ENCODE assay signal across 8 mouse cellular contexts in the genomic region with DNA sequence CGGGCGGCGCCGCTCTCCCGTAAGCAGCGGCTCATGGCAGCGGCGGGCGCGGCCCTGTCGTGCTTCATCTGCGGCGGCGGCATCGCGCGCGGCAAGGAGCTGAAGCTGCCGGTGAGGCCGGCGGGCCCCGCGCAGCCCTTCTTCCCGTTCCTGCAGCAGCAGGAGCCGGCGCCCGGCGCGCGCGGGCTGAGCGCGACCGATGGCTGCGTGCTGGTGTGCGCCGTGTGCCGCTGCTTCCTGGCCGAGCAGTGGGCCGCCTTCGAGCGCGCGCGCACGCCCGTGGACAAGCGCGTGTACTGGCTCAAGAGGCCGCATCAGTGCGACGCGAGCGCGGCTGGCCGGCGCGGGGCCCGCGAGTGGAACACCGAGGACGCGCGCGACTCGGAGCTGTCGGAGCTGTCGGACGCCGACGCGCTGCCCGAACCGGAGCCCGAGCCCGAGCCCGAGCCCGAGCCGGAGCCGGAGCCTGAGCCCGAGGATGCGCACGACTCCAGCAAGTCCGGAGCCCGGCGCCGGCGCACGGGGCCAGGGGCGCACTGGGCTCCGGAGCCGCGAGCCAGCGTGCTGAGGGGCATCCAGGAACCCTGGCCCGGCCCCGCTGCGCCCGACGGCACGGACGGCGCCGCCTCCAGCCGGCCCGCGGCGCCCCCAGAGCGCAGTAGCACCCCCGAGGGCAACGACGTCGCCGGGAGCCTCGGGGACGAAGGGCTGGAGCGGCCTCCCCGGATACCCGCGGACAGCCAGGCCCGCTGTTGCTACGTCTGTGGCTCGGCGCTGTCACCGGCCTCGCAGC. TPM values are rescaled to one million over a fixed set of nuclear protein-coding genes. Genes with fewer than 3 reads are reported as not detected.
DNase-seq lines count a peak whose midpoint lies in the region; ATAC-seq and TF ChIP-seq lines count a peak whose summit lies in the region.

No protein-coding gene starts in this region.

- 2% methylated on average over 112 of the region's 125 CpGs for WGBS in lung, adult 2 months
- under 1% methylated on average over 102 of the region's 125 CpGs for WGBS in forebrain, embryonic 15.5 days
- WGBS in kidney, postnatal 0 days, result under 1% methylated on average over 106 of the region's 125 CpGs
- WGBS in midbrain, embryonic 13.5 days, result under 1% methylated on average over 88 of the region's 125 CpGs

- peak overlapping the region; percentile 87 for H3K4me2 ChIP-seq in forebrain, embryonic 15.5 days (replicated peaks)
- H3K4me2 ChIP-seq in kidney, postnatal 0 days (ENCODE audit: low read length), result peak overlapping the region; percentile 95
- H3K4me2 ChIP-seq in midbrain, embryonic 13.5 days (replicated peaks), result peak overlapping the region; percentile 73

- peak overlapping the region; percentile 50 for H3K9ac ChIP-seq in forebrain, embryonic 15.5 days (replicated peaks)
- peak overlapping the region; percentile 65 for H3K9ac ChIP-seq in kidney, postnatal 0 days (ENCODE audit: low read depth, low read length)
- peak overlapping the region; percentile 77 for H3K9ac ChIP-seq in midbrain, embryonic 13.5 days (replicated peaks)

- no peaks in the 10 kb centered on the region for H3K9me3 ChIP-seq in forebrain, embryonic 15.5 days
- H3K9me3 ChIP-seq in kidney, postnatal 0 days (replicated peaks; ENCODE audit: low read length), result no peaks in the 10 kb centered on the region
- H3K9me3 ChIP-seq in midbrain, embryonic 13.5 days, result no peaks in the 10 kb centered on the region

- no peak for TF ChIP-seq POLR2A in lung, adult 2 months (IDR thresholded peaks at IDR 0.05; ENCODE audit: borderline replicate concordance, extremely low read depth, low read depth, low read length)
- TF ChIP-seq POLR2A in bone marrow macrophage, adult 2 months (IDR thresholded peaks at IDR 0.05; ENCODE audit: borderline replicate concordance, low read depth, low read length), result no peak

- no peaks in the 10 kb centered on the region for H3K36me3 ChIP-seq in forebrain, embryonic 15.5 days
- no peaks in the 10 kb centered on the region for H3K36me3 ChIP-seq in kidney, postnatal 0 days (ENCODE audit: insufficient read depth, low read length)
- H3K36me3 ChIP-seq in midbrain, embryonic 13.5 days, result no peaks in the 10 kb centered on the region

- peaks cover 16% of the 10 kb centered on the region for H3K4me1 ChIP-seq in lung, adult 2 months (ENCODE audit: control insufficient read depth, insufficient read depth, low read length)
- peaks cover 33% of the 10 kb centered on the region for H3K4me1 ChIP-seq in bone marrow macrophage, adult 2 months (ENCODE audit: control insufficient read depth, insufficient read depth, low read length)
- peaks cover 72% of the 10 kb centered on the region for H3K4me1 ChIP-seq in forebrain, embryonic 15.5 days
- H3K4me1 ChIP-seq in kidney, postnatal 0 days (replicated peaks; ENCODE audit: insufficient read depth, low read length), result peaks cover 34% of the 10 kb centered on the region
- H3K4me1 ChIP-seq in midbrain, embryonic 13.5 days (replicated peaks), result peaks cover 87% of the 10 kb centered on the region

- peaks cover 6% of the 10 kb centered on the region; the same call in 1 of the 2 replicates for H3K27me3 ChIP-seq in forebrain, embryonic 15.5 days
- H3K27me3 ChIP-seq in kidney, postnatal 0 days (ENCODE audit: insufficient read depth, low read length), result peaks cover 5% of the 10 kb centered on the region; the same call in 1 of the 2 replicates
- H3K27me3 ChIP-seq in midbrain, embryonic 13.5 days, result peaks cover 41% of the 10 kb centered on the region

- H3K27ac ChIP-seq in bone marrow macrophage, adult 2 months (ENCODE audit: insufficient read depth, low read depth, low read length), result no peak overlapping the region
- H3K27ac ChIP-seq in forebrain, embryonic 15.5 days (replicated peaks), result no peak overlapping the region
- H3K27ac ChIP-seq in kidney, postnatal 0 days, result 0 out of 2 replicates have a peak overlapping the region, but pooled peaks have one; percentile 10
- H3K27ac ChIP-seq in midbrain, embryonic 13.5 days, result peak overlapping the region; percentile 70

- H3K4me3 ChIP-seq in lung, adult 2 months (replicated peaks; ENCODE audit: extremely low read depth, low read depth, low read length), result peak overlapping the region; percentile 41
- peak overlapping the region; percentile 65 for H3K4me3 ChIP-seq in bone marrow macrophage, adult 2 months (ENCODE audit: insufficient read depth, low read length)
- H3K4me3 ChIP-seq in forebrain, embryonic 15.5 days, result peak overlapping the region; percentile 59
- H3K4me3 ChIP-seq in kidney, postnatal 0 days (replicated peaks; ENCODE audit: low read depth, low read length), result peak overlapping the region; percentile 59
- peak overlapping the region; percentile 61 for H3K4me3 ChIP-seq in midbrain, embryonic 13.5 days (replicated peaks)

- peak; percentile 42 for ATAC-seq in forebrain, embryonic 15.5 days (replicated peaks)
- ATAC-seq in kidney, postnatal 0 days (replicated peaks; ENCODE audit: low FRiP score, low read depth), result no peak
- ATAC-seq in midbrain, embryonic 13.5 days, result peak; percentile 57
- ATAC-seq in monocyte, adult 5-6 weeks (replicated peaks; ENCODE audit: insufficient number of reproducible peaks, low FRiP score, low TSS enrichment, poor library complexity, severe bottlenecking), result no peak
- ATAC-seq in granulocyte monocyte progenitor cell, adult 5-6 weeks (replicated peaks; ENCODE audit: poor library complexity, severe bottlenecking), result no peak

- no peak for DNase-seq in lung, adult 2 months
- DNase-seq in lung, postnatal 14 days, result no peak
- no peak for DNase-seq in kidney, postnatal 0 days (ENCODE audit: low spot score)

- no peak for TF ChIP-seq CTCF in lung, adult 2 months (IDR thresholded peaks at IDR 0.05; ENCODE audit: insufficient read depth, low read length)
- TF ChIP-seq CTCF in bone marrow macrophage, adult 2 months (IDR thresholded peaks at IDR 0.05; ENCODE audit: low read depth, low read length), result no peak
- TF ChIP-seq CTCF in kidney, postnatal 0 days (IDR thresholded peaks at IDR 0.05; ENCODE audit: low read depth), result no peak

RNA-seq across cellular contexts. Expression of a gene that starts 0.7 kb away (rescaled TPM):
- 35.6 and 39.6 TPM in 2 replicates for polyA plus RNA-seq in lung, adult 2 months (2012; rRNA removed)
- 12.4 and 15.1 TPM in 2 replicates for polyA plus RNA-seq in bone marrow macrophage, adult 2 months (2012; ENCODE audit: insufficient read depth, insufficient read length, missing spikeins)
- polyA plus RNA-seq in forebrain, embryonic 15.5 days (2015; fragmentation: Nextera tagmentation; extraction: Ambion mirVana), result 31.3 and 32.7 TPM in 2 replicates
- polyA plus RNA-seq in kidney, postnatal 0 days (2015; fragmentation: Nextera tagmentation; extraction: Ambion mirVana), result 5.9 and 8.4 TPM in 2 replicates
- 22.3 and 22.5 TPM in 2 replicates for polyA plus RNA-seq in midbrain, embryonic 13.5 days (2015; fragmentation: Nextera tagmentation; extraction: Ambion mirVana)
- total RNA-seq in monocyte, adult 5-6 weeks (2017), result 9.9 to 23.3 TPM (median 10.5 TPM) in 3 replicates
- 32.7 and 40.9 TPM in 2 replicates for total RNA-seq in granulocyte monocyte progenitor cell, adult 5-6 weeks (2014; fragmentation: Nextera tagmentation)
- 6.9 and 8.4 TPM in 2 replicates for total RNA-seq in granulocyte monocyte progenitor cell, adult 5-6 weeks (2017)

RNA-seq across cellular contexts. Expression of a gene that starts 51.7 kb away (rescaled TPM):
- 9.0 and 10.2 TPM in 2 replicates for polyA plus RNA-seq in lung, adult 2 months (2012; rRNA removed)
- not detected in 2 replicates for polyA plus RNA-seq in bone marrow macrophage, adult 2 months (2012; ENCODE audit: insufficient read depth, insufficient read length, missing spikeins)
- polyA plus RNA-seq in forebrain, embryonic 15.5 days (2015; fragmentation: Nextera tagmentation; extraction: Ambion mirVana), result 0.88 and 1.2 TPM in 2 replicates
- polyA plus RNA-seq in kidney, postnatal 0 days (2015; fragmentation: Nextera tagmentation; extraction: Ambion mirVana), result not detected in 2 replicates
- polyA plus RNA-seq in midbrain, embryonic 13.5 days (2015; fragmentation: Nextera tagmentation; extraction: Ambion mirVana), result 2.3 and 2.4 TPM in 2 replicates
- total RNA-seq in monocyte, adult 5-6 weeks (2017), result not detected in 3 replicates
- total RNA-seq in granulocyte monocyte progenitor cell, adult 5-6 weeks (2014; fragmentation: Nextera tagmentation), result not detected in 2 replicates
- not detected in 2 replicates for total RNA-seq in granulocyte monocyte progenitor cell, adult 5-6 weeks (2017)

Comparison
In these comparisons a context has a peak if more than half of its experiments do, and no peak if none do; other contexts are left out.
1. H3K27ac ChIP-seq: peak in kidney, postnatal 0 days (single experiment) and midbrain, embryonic 13.5 days (single experiment); none in bone marrow macrophage, adult 2 months (single experiment) and forebrain, embryonic 15.5 days (single experiment).
2. ATAC-seq: peak in forebrain, embryonic 15.5 days (single experiment) and midbrain, embryonic 13.5 days (single experiment); none in kidney, postnatal 0 days (single experiment), monocyte, adult 5-6 weeks (single experiment) and granulocyte monocyte progenitor cell, adult 5-6 weeks (single experiment).
3. Peak in every context shown above with its lines, with median percentiles within 50 percentile points of each other: H3K4me3 ChIP-seq, H3K4me2 ChIP-seq and H3K9ac ChIP-seq.